Mouse (Mus musculus): Measurements from ENCODE around the gene Trim80.
"Not testable (repeated sequence)": the region's sequence is repeated elsewhere in the genome, so short reads cannot be mapped to it uniquely, and the experiment has no call there.

Gene Trim80

DNA sequence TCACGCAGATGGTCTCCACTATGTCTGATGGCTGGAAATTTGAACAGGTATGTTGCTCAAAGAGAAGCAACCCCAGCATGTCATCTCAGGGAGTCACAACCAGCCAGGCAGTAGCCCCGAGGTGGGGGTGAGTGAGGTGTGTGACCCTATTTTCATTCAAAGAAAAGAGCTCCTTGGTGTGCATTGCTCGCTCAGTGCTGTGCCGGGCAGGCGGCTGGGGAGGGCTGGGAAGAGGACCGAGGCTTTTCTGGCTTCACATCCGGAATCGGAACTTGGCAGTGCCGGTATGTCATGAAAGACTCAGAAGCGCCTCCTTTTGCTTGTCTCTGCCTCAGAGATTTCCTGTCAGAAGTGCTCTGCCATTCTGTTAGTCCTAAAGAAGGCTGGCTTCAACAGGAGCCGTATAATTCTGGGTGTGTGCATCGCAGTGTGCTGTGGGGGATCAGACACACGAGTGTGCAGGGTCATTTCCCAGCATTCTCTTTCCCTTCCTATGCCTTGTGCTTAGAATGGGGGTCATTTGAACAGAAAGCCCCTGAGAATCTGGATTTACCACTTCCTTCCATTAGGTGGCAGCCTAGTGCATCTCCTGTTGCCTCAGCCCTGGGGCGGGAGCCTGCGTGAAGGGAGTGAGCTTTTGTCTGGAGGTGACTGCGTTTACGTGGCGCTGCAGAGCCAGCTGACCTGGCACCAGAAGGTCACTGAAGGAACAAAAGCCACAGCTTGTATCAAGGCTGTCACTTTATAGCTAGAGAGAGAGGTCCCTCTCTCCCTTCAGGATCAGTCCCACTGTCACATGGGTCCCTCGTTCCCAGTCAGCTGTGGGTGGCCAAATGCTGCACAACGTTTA is 12.6 kb upstream of the Trim80 start:
- DNase-seq (ENCODE audit: low read depth, low spot score) = peak; percentile 69

DNA sequence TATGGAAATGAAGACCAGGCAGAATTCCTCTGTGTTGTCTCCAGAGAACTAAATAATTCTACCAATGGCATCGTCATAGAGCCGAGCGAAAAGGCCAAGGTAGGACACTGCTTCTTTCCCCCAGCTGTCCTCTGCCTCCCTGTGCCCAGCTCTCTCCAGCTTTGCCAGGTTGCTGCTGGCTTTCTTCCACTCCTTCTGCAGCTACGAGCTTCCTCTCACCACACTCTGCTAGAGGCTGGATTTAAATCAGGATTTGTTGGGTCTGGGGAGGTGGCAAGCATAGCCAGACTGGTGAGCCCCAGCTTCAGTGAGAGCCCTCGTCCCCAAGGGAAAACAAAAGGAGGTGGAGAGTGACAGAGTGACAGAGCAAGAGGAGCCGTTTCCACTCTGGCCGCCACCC is 11.0 kb upstream of the Trim80 start:
- no peak for DNase-seq (ENCODE audit: low read depth, low spot score)

DNA sequence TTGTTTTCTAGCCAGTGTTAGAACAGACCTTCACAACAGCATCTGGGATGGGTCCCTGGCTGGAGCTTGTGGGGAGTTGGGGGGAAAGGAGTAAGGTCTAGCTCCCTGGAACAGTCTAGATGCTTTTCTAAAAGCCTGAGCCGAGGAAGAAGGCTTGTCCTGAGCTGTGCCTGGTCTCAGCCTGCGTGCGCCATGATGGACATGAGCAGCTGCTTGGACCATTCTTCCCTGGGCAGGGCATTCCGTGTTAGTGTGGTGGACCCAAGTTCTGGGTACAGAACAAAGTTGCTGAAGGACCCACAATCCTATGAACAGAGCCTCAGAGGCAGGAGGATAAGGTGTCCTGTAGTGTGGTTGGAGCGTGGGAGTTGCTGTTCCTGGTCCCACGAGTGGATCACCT is 9.8 kb upstream of the Trim80 start:
- DNase-seq (ENCODE audit: low read depth, low spot score) = no peak

DNA sequence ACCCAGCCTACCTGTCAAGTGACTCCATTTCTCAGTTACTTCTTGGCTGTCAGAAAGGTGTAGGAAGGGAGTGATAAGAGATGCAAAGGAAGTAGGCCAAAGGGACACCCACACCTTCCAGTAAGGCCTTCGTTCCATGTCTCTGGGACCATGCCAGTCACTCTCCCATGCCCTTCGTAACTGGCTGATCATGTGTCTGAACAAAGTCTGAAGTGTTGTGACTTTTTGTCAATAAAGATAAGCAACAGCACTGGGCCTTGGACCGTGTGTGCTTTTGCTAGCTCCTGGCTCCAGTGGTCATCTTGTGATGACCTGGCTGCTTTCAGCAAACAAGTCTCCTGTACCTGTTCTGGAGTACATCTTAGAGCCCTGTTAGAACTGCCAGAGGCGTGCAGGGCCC is 7.5 kb upstream of the Trim80 start:
- no peak for DNase-seq (ENCODE audit: low read depth, low spot score)

DNA sequence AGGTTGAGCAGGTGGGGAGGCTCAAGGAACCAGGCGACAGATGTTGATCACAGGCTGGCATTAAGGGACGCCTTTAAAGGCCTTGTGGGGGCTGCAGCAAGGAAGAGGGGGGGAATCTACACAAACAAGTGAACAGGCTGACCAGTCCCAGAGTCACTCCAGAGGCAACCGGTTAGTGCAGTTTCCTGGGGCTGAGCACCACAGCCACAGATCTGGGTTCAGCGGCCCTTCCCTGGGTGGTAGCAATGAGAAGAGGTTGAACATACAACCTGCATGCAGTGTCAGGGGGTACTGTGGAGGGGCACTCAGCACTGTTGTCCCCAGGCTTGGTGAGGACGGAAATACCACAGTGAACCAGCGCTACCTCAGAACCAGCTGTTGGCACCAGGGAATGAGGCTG is 7.0 kb upstream of the Trim80 start:
- DNase-seq (ENCODE audit: low read depth, low spot score) = no peak

DNA sequence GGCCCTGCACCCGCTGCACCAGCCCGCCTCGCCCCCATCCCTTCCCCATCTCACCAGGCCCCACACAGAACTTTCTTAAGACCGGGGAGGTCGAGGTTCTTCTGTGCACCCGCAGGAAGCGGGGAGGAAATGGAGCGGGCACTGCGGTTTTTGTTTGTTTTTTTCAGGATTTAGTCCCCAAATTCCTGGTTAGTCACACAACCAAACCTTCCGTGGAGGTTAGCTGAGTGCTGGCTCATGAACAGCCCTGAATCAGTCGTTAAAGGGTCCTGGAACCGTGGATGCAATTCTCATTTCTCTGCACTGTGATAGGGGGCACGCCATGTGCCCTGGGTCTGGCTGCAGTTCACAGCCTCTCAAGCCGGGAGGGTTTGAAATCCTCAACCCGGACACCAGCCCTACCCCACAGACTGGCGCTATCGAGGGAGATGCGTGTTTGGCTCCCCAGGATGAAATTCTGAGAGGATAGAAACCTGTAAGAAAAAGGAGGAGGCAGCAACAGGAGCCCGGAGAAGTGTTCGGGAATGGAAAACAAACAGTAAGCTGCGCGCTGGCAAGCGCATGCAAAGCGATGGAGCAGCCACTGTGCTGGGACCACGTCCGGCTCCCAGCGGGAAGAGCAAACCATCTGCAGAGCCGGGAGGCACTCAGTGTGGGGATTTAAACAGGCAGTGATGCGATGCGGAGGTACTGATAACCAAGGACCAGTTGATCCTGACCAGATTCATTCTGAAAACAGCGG is 4.6 kb upstream of the Trim80 start:
- no peak for DNase-seq (ENCODE audit: low read depth, low spot score)

DNA sequence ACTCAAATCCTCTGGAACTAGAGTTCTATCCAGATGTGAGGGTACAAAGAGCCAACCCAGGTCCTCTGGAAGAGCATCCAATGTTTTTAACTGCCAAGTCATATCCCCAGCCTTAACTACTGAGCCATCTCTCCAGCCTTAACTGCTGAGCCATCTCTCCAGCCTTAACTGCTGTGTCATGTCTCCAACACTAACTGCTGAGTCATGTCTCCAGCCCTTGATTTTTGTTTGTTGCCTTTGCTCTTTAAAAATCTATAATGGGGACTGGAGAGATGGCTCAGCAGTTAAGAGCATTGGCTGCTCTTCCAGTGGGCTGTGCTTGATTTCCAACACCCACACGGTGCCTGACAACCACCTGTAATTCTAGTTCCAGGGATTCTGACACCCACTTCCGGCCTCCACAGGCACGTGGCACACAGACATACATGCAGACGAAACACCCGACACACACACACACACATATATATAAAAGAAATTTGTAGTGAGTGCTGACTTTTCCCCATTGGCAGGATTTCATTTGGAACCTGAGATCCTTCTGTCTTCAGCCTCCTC is 2.7 kb upstream of the Trim80 start:
- DNase-seq (ENCODE audit: low read depth, low spot score) = no peak

DNA sequence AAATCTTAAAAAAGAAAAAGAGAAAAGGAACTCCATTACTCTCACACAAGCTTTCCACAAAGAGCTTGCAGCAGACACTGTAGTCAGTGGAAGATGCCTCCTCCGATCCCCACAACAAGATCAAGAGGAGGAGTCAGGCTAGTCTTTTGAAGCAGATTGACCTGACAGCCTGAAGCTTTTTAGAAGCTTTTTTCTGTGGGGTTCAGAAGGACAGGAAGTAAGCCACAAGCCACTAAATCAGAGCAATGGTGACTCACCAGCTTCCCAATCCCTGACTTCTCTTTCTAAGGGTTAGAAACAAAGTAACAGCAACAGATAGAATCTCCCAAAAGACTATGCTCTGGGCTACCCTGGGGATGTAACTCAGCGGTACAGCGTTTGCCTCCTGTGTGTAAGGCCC is 1.0 kb upstream of the Trim80 start:
- no peak for DNase-seq (ENCODE audit: low read depth, low spot score)

DNA sequence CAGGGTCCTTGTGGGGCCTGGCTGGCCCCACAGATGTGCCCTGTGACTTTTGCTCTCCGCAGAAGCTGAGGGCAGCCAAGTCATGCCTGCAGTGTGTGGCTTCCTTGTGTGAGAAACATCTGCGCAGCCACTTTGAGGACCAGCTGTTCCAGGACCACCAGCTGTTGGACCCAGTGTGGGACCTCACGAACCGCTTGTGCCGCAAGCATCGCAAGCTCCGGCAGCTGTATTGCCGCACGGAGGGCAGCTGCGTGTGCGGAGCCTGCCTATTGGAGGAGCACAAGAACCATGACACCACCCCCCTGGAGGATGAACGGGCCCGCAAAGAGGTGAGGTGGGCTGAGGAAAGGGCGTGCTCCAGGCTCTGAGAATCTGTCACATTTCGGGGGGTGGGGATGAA is 1.1 kb downstream of the Trim80 start:
- no peak for DNase-seq (ENCODE audit: low read depth, low spot score)

DNA sequence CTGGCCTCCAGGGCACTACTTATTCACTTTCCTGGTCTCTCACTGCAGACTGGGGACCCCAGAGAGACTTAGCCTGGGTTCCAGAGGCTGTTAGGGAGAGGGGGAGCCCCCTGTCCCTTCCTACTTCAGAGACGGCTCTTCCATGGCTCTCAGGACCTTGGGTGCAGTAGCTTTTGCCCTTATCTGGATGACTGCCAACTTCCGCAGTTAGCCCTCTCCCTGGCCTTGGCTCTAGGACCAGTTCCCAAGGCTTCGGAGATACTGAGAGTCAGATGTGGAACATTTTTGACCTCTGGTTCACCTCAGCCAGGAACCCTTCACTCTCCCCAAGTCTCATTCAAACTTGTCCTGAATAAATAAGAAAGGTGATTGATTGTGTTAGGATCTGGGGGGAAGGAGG is 6.6 kb downstream of the Trim80 start:
- no peak for DNase-seq (ENCODE audit: low read depth, low spot score)

DNA sequence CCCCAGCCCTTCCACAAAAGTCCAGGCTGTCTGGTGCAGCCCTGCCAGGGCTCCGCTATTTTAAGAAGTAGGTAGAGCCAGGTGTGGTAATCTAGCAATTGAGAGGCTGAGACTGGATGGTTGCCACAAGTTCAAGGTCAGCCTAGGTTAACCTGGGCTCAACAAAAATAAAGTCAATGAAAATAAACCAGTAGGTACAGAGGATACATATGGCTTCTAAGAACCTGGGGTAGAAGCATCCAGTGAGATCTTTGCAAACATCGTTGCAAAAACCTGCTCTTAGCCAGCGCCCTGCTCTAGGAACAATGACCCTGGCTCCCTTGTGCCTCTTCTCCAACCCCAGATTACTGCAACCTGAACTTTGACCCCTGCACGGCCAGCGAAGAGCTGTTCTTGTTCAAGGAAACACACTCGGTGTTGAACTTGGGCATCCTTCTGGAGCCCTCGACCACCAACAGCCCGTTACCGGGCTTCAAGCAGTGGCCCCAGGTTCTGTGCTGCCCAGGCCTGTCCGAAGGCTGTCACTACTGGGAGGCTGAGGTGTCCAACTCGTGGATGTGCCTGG is 7.1 kb downstream of the Trim80 start:
- no peak for DNase-seq (ENCODE audit: low read depth, low spot score)

DNA sequence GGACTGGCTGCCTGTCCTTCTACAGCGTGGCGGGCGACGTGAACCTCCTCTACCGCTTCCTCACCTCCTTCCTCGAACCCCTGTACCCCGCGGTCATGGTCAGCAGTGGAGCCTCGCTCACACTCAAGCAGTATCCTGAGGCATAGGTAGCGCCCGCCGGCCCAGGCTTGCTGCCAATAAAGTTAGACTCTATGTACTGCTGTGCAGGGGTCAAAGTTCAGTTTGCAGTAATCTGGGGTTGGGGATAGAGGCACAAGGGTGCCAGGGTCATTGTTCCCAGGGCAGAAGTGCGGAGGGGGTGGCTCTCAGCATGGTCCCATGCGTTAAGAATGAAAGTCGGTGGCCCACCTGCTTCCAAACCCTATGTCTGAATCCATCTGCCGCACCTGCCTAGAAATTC is 7.7 kb downstream of the Trim80 start:
- no peak for DNase-seq (ENCODE audit: low read depth, low spot score)

DNA sequence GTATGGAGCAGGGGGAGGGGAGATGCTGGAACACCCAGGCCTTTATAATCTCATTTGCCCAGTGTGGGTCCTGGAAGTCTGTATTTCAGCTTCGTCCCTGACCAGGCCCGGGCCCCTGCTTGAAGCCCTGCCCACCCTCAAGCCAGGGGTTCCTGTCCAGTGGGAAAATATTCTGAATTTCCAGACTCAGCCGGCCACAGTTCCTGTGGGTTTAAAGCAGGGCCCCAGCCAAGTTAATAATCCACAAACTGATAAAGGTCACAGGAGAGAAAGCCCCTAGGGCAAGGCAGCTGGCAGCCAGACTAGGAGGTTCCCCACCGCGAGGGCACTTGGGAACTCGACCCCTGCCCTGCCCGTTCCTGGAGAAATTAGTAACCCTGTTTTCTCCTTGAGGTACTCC is 8.7 kb downstream of the Trim80 start:
- DNase-seq (ENCODE audit: low read depth, low spot score) = no peak

DNA sequence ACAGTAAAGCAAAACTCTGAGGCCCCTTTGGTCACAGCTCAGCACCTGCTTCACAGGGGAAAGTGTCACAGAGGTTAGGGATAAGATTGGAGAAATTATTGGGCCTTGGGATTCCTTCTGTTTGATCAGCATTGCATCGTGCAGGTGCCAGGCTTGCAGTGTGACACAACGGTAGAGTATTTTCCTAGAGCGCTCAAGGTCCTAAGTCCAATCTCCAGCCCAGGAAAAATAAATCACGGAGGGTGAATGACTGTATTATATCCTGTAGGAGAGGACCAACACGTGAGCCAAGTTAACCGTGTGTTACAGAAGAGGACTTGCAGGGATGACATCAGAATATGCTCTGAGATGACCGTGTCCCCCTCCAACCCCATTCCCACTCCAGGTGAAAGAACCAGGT is 9.8 kb downstream of the Trim80 start:
- DNase-seq (ENCODE audit: low read depth, low spot score) = no peak

DNA sequence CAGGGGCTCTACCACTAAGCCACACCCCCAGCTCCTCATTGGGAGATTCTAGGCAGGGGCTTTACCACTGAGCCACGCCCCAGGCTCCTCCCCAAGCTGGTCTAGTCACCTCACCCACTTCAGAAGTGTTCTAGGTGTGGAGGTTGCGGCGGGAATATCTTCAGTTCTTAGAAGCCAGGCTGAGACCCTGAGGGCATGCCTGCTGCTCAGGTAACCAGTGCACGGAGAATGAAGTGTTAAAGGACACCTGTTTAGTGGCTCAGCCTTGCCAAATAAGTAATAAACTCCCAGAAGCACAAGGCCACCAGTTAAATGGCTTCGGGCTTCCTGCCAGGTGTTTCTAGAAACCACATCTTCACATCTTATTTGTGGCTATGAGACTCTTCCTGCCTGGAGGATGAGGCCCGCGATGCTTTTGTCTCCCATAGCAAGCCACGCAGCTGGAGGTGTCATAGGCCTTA is 11.5 kb downstream of the Trim80 start:
- DNase-seq (ENCODE audit: low read depth, low spot score) = no peak

DNA sequence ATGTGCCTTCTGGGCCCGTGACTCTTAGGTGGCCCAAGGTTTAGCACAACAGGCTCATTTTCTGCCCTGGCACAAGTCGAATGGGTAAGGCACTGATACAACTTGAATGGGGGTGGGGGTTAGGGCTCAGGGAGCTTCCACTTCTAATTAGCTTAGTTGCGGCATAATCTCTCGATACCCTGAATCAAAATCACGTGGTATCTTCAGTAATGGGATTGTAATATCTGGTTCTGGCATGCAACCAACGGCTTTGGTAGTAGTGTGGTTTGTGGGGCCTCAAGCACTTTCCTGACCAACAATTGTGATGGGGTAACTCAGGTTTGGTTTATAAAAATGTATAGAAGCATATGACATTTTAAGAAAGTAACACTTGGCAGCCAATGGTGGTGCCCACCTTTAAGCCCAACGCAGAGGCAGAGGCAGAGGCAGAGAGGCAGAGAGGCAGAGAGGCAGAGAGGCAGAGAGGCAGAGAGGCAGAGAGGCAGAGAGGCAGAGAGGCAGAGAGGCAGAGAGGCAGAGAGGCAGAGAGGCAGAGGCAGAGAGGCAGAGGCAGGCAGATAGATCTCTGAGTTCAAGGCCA is 12.0 kb downstream of the Trim80 start:
- DNase-seq (ENCODE audit: low read depth, low spot score) = no peak

DNA sequence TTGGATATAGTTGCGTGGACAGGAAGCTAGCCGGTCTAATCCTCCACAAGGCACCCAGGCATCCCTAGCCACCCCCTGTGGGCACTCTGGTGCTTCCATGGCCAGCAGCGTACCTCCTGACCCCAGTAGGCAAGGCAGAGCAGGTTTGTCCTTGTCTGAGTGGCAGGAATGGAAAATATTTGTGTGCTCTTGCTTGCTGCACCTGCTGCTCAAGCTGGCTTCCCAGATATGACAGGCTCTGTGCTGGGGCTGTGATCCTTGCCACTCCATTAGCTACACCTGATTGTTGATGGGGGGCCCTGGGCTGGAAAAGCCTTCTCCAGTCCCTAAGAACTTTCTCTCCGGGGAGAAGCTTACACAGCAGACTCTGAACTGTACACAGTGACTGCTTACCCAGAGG is 13.0 kb downstream of the Trim80 start:
- no peak for DNase-seq (ENCODE audit: low read depth, low spot score)

DNA sequence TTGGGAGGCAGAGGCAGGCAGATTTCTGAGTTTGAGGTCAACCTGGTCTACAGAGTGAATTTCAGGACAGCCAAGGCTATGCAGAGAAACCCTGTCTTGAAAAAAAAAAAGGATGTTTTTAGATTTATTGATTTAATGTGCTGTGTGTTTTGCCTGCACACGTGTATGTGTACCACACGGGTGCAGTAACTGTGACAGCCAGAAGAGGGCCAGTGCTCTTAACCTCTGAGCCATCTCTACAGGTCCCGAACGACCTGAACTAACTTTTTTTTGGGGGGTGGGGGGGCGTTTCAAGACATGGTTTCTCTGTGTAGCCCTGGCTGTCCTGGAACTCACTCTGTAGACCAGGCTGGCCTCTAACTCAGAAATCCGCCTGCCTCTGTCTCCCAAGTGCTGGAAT is 14.5 kb downstream of the Trim80 start:
- not testable (repeated sequence) for DNase-seq (ENCODE audit: low read depth, low spot score)

DNA sequence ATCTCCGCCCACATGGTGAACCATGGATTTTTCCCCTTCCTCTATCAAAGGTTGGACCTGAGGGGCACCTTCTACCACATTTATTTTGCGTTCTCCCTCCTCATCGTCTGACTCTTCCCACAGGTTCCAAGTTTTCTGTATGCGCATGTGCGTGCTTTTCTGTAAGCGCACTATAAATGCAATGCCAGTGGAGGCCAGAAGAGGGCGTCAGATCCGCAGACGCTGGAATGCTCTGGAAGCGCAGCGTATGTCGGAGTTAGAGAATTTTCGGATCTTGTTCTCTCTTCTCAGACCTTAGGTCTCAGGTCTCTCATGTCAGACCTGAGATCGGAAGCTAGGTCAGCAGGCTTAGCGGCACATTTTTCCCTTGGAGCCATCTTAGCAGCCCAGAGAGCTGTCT is 15.3 kb downstream of the Trim80 start:
- no peak for DNase-seq (ENCODE audit: low read depth, low spot score)

DNA sequence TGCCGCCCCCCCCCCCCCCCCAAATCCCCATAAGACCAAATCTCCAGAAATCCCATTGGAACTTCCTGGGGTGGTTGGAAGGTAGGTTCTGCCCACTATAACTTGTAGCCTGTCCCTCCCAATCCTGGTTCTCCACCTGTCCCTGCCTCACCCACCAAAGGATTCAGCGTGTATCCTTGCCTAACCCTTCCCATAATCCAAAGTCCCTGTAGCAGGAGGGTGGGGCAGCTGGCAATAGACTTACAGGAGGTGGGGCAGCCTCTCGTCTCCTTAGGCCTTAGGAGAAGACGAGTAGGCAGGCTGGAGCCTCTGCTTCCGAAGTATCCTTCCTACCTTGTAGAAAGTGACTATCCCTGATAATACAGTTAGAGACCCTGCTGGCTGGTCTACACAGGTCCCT is 15.8 kb downstream of the Trim80 start:
- DNase-seq (ENCODE audit: low read depth, low spot score) = no peak

DNA sequence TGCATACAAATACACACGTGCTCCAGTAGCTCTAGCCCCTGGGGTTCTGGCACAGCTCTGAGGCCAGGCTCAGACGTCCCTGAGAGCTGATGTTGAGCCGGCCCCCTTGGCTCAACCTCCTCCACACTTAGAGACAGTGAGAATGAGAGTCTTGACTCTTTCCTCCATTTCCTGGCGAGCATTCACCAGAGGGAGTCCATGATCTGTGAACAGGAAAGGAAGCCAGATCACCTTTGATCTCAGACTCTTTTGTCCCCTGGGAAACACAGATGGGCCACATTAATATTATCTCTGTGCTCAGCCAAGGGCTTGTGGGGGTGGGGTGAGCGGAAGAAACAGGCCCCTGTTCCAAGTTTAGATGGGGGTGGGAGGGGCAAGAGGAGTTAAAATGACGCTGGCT is 17.1 kb downstream of the Trim80 start:
- no peak for DNase-seq (ENCODE audit: low read depth, low spot score)

DNA sequence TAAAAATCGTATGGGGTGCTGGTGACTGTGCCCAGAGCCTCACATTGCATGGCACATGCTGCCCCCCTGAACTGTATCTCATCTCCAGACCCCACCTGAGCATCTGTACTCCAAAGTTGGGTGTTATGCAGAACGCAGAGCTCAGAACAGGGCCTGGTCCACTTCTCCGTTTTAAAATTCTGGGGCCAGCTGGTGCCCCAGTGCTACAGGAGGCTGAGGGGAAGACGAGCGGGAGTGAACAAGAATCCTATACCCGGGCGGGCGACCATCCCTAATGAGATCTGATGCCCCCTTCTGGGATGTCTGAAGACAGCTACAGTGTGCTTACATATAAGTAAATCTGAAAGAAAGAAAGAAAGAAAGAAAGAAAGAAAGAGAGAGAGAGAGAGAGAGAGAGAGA is 20.6 kb downstream of the Trim80 start:
- DNase-seq (ENCODE audit: low read depth, low spot score) = no peak

Measured in brain, embryonic 18.5 days (tissue).